In genomic region chr15:87332441-87332840, GRCm38 (mm10) we compare ENCODE assay signal across 20 mouse cellular contexts.
"Had no signal": no experiment of that assay in that cellular context is flagged by ENCODE, and none has a peak within 500 bp of the region (broad histone marks: within the 10 kb centered on the region; RNA-seq: fewer than 3 reads in every experiment).

No protein-coding gene starts in this region.

- H3K27ac ChIP-seq: kidney, postnatal 0 days; left cerebral cortex, adult 2 months; liver, embryonic 12.5 days; liver, embryonic 15.5 days; lung, embryonic 15.5 days; midbrain, embryonic 10.5 days; midbrain, embryonic 13.5 days; neural tube, embryonic 13.5 days; stomach, embryonic 15.5 days had no signal

- H3K4me1 ChIP-seq: liver, embryonic 12.5 days; liver, embryonic 15.5 days; lung, embryonic 15.5 days; megakaryocyte, embryonic 14.5 days; stomach, embryonic 15.5 days had no signal

- H3K9ac ChIP-seq: liver, embryonic 12.5 days; liver, embryonic 15.5 days; lung, embryonic 15.5 days; midbrain, embryonic 13.5 days; neural tube, embryonic 13.5 days; stomach, embryonic 15.5 days had no signal

- H3K27me3 ChIP-seq: liver, embryonic 12.5 days; liver, embryonic 15.5 days; lung, embryonic 15.5 days; megakaryocyte, embryonic 14.5 days; midbrain, embryonic 13.5 days; neural tube, embryonic 13.5 days; stomach, embryonic 15.5 days had no signal

- H3K36me3 ChIP-seq: liver, embryonic 12.5 days; liver, embryonic 15.5 days; lung, embryonic 15.5 days; midbrain, embryonic 10.5 days; midbrain, embryonic 13.5 days; neural tube, embryonic 13.5 days; stomach, embryonic 15.5 days had no signal

- DNase-seq: kidney, postnatal 25 days; layer of hippocampus, postnatal 36 days; lung, adult 18-20 months; lung, postnatal 10 days; lung, postnatal 36 days; retina, postnatal 1 day; right cerebral cortex, postnatal 25 days; spleen, adult 18-20 months; thymus, postnatal 25 days had no signal

- H3K4me3 ChIP-seq: left cerebral cortex, adult 2 months; liver, embryonic 12.5 days; liver, embryonic 15.5 days; lung, embryonic 15.5 days; megakaryocyte, embryonic 14.5 days; midbrain, embryonic 10.5 days; midbrain, embryonic 13.5 days; myocyte; neural tube, embryonic 13.5 days; stomach, embryonic 15.5 days had no signal
